Mouse (Mus musculus) bone marrow macrophage, adult 2 months (primary cell): ENCODE measurements around the gene Pard3.

Source experiments
- CTCF ChIP-seq: IDR thresholded peaks from 2 replicates; pipeline ENCODE4 v1.5.1; 2012; ENCODE audit warnings: low read depth, mild to moderate bottlenecking, low read length, moderate library complexity
- POLR2A ChIP-seq: IDR thresholded peaks from 2 replicates; pipeline ENCODE4 v1.6.1; 2012; ENCODE audit warnings: mild to moderate bottlenecking, low read depth, low read length, borderline replicate concordance

DNA sequence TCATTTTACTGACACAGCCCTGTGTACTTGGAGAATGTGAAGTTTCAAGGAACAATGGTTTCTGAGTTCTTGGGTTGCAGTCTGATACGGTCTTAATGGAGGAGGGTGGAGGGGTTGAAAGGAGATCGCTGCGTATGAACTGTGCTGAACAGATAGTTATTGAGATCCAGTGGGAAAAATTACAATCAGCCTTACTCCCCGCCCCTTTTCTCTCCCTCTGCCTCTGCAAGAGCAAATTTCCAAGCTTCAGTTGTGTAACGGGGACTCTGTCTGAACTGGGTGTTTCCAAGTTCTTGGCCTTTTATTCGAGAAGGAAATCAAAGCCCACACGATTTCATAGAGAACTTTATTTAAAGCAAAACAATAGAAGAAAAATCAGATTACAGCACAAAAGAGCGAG lies 150.6 kb downstream of the Pard3 start:
- no peak for TF ChIP-seq POLR2A
- TF ChIP-seq CTCF = no peak
